Mouse (Mus musculus) kidney, adult 2 months (tissue): ENCODE results near the gene Galr3. TPM values are rescaled to one million over a fixed set of nuclear protein-coding genes. Genes with fewer than 3 reads are reported as not detected.
"Not testable (repeated sequence)": the region's sequence is repeated elsewhere in the genome, so short reads cannot be mapped to it uniquely, and the experiment has no call there.

Experiments
- DNase-seq: peaks from one replicate; pipeline ENCODE4 v3.0.0; 2021
- H3K27ac ChIP-seq: fragments of 200-500 bp; 2 replicates; pipeline ENCODE4 v1.5.1; 2012; ENCODE audit warnings: low read depth, low read length, control low read depth, inconsistent platforms; ENCODE audit not compliant: insufficient read depth
- H3K27me3 ChIP-seq: fragments of 200-500 bp; replicated peaks from 2 replicates; pipeline ENCODE4 v1.6.1; 2012; ENCODE audit warnings: mild to moderate bottlenecking, moderate library complexity, low read length, inconsistent platforms; ENCODE audit not compliant: control insufficient read depth, insufficient read depth
- H3K36me3 ChIP-seq: fragments of 200-500 bp; 2 replicates; pipeline ENCODE4 v1.6.1; 2012; ENCODE audit warnings: mild to moderate bottlenecking, moderate library complexity, low read length, inconsistent platforms; ENCODE audit not compliant: control insufficient read depth, insufficient read depth
- H3K4me1 ChIP-seq: fragments of 200-500 bp; 2 replicates; pipeline ENCODE4 v1.6.1; 2011; ENCODE audit warnings: low read length; ENCODE audit not compliant: control insufficient read depth, insufficient read depth
- H3K4me3 ChIP-seq: fragments of 200-500 bp; 2 replicates; pipeline ENCODE4 v1.5.1; 2011; ENCODE audit warnings: mild to moderate bottlenecking, low read depth, low read length, control low read depth; ENCODE audit not compliant: insufficient read depth
- CTCF ChIP-seq: fragments of 200-500 bp; conservative IDR thresholded peaks from 2 replicates; pipeline ENCODE4 v1.5.1; 2011; ENCODE audit warnings: low read depth, mild to moderate bottlenecking, control low read depth, low read length, moderate library complexity, mixed read lengths; ENCODE audit not compliant: insufficient read depth, insufficient read length
- POLR2A ChIP-seq: fragments of 200-500 bp; IDR thresholded peaks from one replicate; pipeline ENCODE4 v1.6.1; 2011; ENCODE audit warnings: low read depth, low read length, control low read depth
- WGBS: fragments of 180-500 bp; shearing (Covaris S2); methylation state at CpG from one replicate; pipeline ENCODE4 v1.1.7; 2018; 5-methylcytosine and 5-hydroxymethylcytosine counted together
- polyA plus RNA-seq: library from polyadenylated mRNA; depleted of rRNA; stranded (reverse); fragments of >200 nt; gene quantifications from 2 replicates; pipeline ENCODE4 v1.2.3, GENCODE M21; 2012

The Galr3 gene
- polyA plus RNA-seq, 1 experiment = 0.64 TPM

- DNase-seq = peak; percentile 98
- Histone ChIP-seq H3K4me1 (peaks cover 12% of the 10 kb centered on the region; the same call in 1 of the 2 replicates), H3K36me3 (no peaks in the 10 kb centered on the region), H3K4me3 (peak overlapping the region; percentile 67), H3K27ac (peak overlapping the region; percentile 60), H3K27me3 (no peaks in the 10 kb centered on the region)
- TF ChIP-seq CTCF (no peak), POLR2A (peak; percentile 84)
- 2% methylated on average over 52 of the region's 52 CpGs for WGBS
Measured at GRCm38 (mm10) chr15:79030551-79031435, 10.9 kb upstream of the Galr3 start.

GRCm38 (mm10) chr15:79031908-79032307, 9.8 kb upstream of the Galr3 start:
- H3K4me1 ChIP-seq, DNase-seq, H3K27me3 ChIP-seq, H3K4me3 ChIP-seq, H3K27ac ChIP-seq, H3K36me3 ChIP-seq: not testable (repeated sequence)
- 81% methylated on average over 5 of the region's 5 CpGs for WGBS

GRCm38 (mm10) chr15:79037913-79038328, 3.8 kb upstream of the Galr3 start:
- DNase-seq = peak; percentile 77
- Histone ChIP-seq H3K27me3 (no peaks in the 10 kb centered on the region), H3K27ac (no peak overlapping the region), H3K4me1 (peaks cover 7% of the 10 kb centered on the region; the same call in 1 of the 2 replicates), H3K4me3 (no peak overlapping the region), H3K36me3 (no peaks in the 10 kb centered on the region)
- WGBS = 7% methylated on average over 14 of the region's 14 CpGs
- TF ChIP-seq CTCF (peak; percentile 75), POLR2A (no peak)

DNA sequence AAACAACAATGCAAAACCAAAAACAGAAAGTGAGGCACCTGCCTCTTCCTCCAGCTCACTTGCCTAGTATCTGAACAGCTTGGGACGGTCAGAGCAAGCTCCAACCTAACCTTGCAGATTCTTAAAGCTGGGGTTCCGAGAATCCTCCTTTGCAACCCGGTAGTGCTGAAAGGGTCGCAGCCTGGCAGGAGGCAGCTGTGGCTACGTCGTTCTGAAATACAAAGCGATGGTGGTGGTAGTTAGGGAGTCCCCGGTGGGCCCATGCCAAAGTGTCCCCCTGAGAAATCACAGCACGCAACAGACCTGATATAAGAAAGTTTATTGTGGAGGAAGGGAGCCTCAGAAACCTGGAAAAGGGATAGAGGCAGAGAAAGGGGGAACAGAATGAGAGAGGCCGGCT, 3.4 kb upstream of the Galr3 start:
- no peaks in the 10 kb centered on the region for H3K27me3 ChIP-seq
- 74% methylated on average over 10 of the region's 10 CpGs for WGBS
- H3K4me3 ChIP-seq = no peak overlapping the region
- H3K4me1 ChIP-seq = peaks cover 7% of the 10 kb centered on the region; the same call in 1 of the 2 replicates
- DNase-seq = no peak
- H3K27ac ChIP-seq = no peak overlapping the region
- no peaks in the 10 kb centered on the region for H3K36me3 ChIP-seq
- no peak for TF ChIP-seq POLR2A
- no peak for TF ChIP-seq CTCF

DNA sequence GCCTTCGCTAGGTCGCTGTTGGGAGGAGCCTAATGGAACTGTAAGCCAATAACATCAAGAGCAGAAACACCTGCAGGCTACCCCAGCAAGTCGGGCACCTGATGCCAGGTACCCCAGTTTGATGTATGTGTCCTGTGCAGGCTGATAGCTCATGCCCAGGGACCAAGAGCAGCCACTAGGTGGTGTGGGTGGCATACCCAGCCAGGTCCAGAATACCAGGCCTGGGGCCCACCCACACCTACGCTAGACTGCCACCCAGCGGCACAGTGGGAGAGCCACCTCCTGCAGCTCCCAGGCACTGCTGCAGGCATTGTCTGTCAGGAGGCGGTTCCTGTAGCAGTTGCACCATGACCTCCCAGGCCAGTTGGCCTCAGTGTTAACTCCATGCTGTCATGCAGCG, 2.8 kb upstream of the Galr3 start:
- Histone ChIP-seq H3K36me3 (no peaks in the 10 kb centered on the region), H3K27ac (no peak overlapping the region), H3K27me3 (no peaks in the 10 kb centered on the region), H3K4me3 (no peak overlapping the region), H3K4me1 (peaks cover 7% of the 10 kb centered on the region; the same call in 1 of the 2 replicates)
- 11% methylated on average over 7 of the region's 7 CpGs for WGBS
- TF ChIP-seq POLR2A (no peak), CTCF (peak; percentile 99)
- peak; percentile 93 for DNase-seq

DNA sequence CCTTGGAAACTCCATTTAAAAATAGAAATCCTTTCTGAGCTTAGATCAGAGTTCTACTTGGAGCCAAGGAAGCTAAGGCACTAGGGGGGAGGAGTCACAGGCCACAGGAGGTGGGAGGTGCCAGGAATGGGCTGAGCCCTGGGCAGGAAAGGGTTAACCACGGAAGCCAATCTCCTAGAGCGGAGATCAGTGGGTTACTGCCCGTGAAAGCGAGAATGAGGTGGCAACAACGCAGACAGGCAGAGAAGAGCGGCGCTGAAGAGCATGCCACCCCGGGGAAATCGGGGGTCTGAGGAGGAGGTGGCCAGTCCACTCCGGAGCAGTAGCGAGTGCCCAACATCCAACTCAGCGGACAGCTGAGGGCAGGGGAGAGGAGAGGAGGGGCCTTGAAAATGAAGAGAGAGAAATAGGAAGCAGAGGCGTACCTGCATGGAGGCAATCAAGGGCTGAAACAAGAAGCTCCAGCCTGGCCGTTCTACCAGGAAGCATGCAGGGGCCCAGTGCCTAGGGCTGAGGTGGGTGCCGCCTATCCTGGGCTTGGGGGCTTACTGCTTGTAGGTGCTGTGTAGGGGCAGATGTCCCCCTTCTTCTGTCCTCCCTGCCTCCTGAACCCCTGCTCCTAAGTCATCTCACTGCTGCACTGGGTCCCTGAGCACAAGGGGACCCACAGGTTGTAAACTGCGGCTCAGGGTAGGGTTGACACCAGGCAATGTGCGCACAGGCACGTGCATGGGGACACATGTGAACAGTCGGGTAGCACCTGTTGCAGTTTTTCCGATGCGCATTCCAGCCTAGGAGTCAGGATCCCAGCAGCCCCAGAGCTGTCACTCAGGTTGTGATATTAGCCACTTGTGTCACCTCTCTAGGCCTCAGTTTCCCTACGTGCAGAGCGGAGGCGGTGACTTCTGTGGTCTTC, 926 bp upstream of the Galr3 start:
- Histone ChIP-seq H3K27ac (no peak overlapping the region), H3K4me1 (peaks cover 7% of the 10 kb centered on the region; the same call in 1 of the 2 replicates), H3K4me3 (peak overlapping the region; percentile 2; the same call in 1 of the 2 replicates), H3K27me3 (no peaks in the 10 kb centered on the region), H3K36me3 (no peaks in the 10 kb centered on the region)
- DNase-seq = peak; percentile 55
- no peak for TF ChIP-seq CTCF
- TF ChIP-seq POLR2A = no peak
- 29% methylated on average over 24 of the region's 24 CpGs for WGBS
